Mouse (Mus musculus) stomach, embryonic 14.5 days (tissue): ENCODE results near the gene Smim15. TPM values are rescaled to one million over a fixed set of nuclear protein-coding genes. Genes with fewer than 3 reads are reported as not detected.

Source experiments
- ATAC-seq: fragments of 200-750 bp; cut with Nextera tagmentation; 2 replicates; pipeline ENCODE4 v1.8.0; 2017; ENCODE audit warnings: low read depth, moderate TSS enrichment; ENCODE audit not compliant: insufficient number of reproducible peaks, insufficient read depth, low FRiP score
- H3K27ac ChIP-seq: fragments of 300-500 bp; sonication (generic); 2 replicates; pipeline ENCODE4 v1.5.1; 2014; ENCODE audit warnings: mild to moderate bottlenecking, low read length, moderate library complexity, mixed read lengths
- H3K27me3 ChIP-seq: fragments of 300-500 bp; sonication (generic); 2 replicates; pipeline ENCODE4 v1.6.1; 2014; ENCODE audit warnings: low read length, control low read depth, mixed read lengths; ENCODE audit not compliant: control insufficient read depth, insufficient read depth
- H3K36me3 ChIP-seq: fragments of 300-500 bp; sonication (generic); 2 replicates; pipeline ENCODE4 v1.6.1; 2014; ENCODE audit warnings: mild to moderate bottlenecking, control low read depth, low read length, moderate library complexity, mixed read lengths; ENCODE audit not compliant: control insufficient read depth, insufficient read depth
- H3K4me1 ChIP-seq: fragments of 300-500 bp; sonication (generic); 2 replicates; pipeline ENCODE4 v1.6.1; 2014; ENCODE audit warnings: low read length, control low read depth, mixed read lengths; ENCODE audit not compliant: control insufficient read depth, insufficient read depth
- H3K4me2 ChIP-seq: fragments of 300-500 bp; sonication (generic); replicated peaks from 2 replicates; pipeline ENCODE4 v1.6.1; 2014; ENCODE audit warnings: low read depth, low read length, control low read depth
- H3K4me3 ChIP-seq: fragments of 300-500 bp; sonication (generic); 2 replicates; pipeline ENCODE4 v1.5.1; 2014; ENCODE audit warnings: low read depth, low read length, control low read depth
- H3K9ac ChIP-seq: fragments of 300-500 bp; sonication (generic); replicated peaks from 2 replicates; pipeline ENCODE4 v1.6.1; 2014; ENCODE audit warnings: low read depth, mild to moderate bottlenecking, control low read depth, low read length, moderate library complexity, mixed read lengths
- H3K9me3 ChIP-seq: fragments of 300-500 bp; sonication (generic); 2 replicates; pipeline ENCODE4 v1.6.1; 2016; ENCODE audit warnings: low read depth, low read length, control low read depth; ENCODE audit not compliant: control insufficient read depth
- WGBS: fragments of 180-500 bp; shearing (Covaris S2); extraction: QIAGEN DNeasy Blood & Tissue Kit; methylation state at CpG from one replicate; pipeline ENCODE4 v1.1.7; 2014; 5-methylcytosine and 5-hydroxymethylcytosine counted together
- polyA plus RNA-seq: library from polyadenylated mRNA; unstranded; fragments of >200 nt; fragmentation: Nextera tagmentation; extraction: Ambion mirVana; gene quantifications from 2 replicates; pipeline ENCODE4 v1.2.1, GENCODE M21; 2014

Gene Smim15
- polyA plus RNA-seq, 1 experiment from 2014 or later, result 64.0 TPM

DNA sequence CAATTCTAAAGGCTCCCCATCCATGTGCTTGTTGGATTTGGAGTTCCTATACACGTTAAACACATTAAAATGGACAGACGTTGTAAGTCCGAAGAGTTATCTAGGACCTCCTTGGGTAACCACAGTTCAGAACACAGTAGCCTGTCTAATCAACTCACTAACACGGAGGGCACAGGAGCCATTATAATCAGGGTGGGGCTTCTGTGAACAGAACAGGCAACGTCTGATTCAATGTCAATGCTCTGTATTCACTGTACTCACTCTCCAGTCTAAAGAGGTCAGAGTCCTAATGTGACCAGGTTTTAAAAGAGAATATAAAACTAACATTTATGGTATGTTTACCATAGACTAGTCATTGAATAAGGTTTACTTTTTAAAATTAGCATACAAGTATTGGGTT is 50.4 kb downstream of the Smim15 start:
- 85% methylated on average over 5 of the region's 5 CpGs for WGBS
- no peak overlapping the region for H3K4me2 ChIP-seq
- no peaks in the 10 kb centered on the region for H3K27me3 ChIP-seq
- no peaks in the 10 kb centered on the region for H3K9me3 ChIP-seq
- H3K27ac ChIP-seq, result no peak overlapping the region
- no peak overlapping the region for H3K9ac ChIP-seq
- no peaks in the 10 kb centered on the region for H3K36me3 ChIP-seq
- no peak overlapping the region for H3K4me3 ChIP-seq
- ATAC-seq, result no peak
- no peaks in the 10 kb centered on the region for H3K4me1 ChIP-seq

DNA sequence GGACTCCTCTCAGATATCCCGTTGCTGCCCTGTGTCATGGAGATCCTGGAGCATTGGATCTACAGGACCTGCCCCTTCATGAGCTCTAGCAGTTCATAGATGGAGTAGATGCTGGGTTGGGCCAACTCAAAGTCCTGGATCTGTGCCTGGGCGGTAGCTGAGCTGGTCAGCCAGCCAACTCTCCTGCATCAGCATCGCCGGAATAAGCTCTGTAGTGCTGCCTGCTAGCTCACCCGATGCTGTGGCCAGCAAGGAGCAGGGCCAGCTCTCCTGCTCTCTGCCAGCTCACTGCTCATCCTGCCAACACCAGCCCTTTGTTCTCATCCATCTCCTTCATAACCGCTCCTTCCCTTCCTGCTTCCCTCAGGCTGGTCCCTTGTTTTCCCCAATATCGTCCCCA is 51.4 kb downstream of the Smim15 start:
- ATAC-seq, result no peak
- H3K27ac ChIP-seq, result no peak overlapping the region
- no peaks in the 10 kb centered on the region for H3K36me3 ChIP-seq
- H3K27me3 ChIP-seq, result no peaks in the 10 kb centered on the region
- H3K4me2 ChIP-seq, result no peak overlapping the region
- no peaks in the 10 kb centered on the region for H3K9me3 ChIP-seq
- no peaks in the 10 kb centered on the region for H3K4me1 ChIP-seq
- WGBS, result 79% methylated on average over 7 of the region's 7 CpGs
- H3K9ac ChIP-seq, result no peak overlapping the region
- H3K4me3 ChIP-seq, result no peak overlapping the region

DNA sequence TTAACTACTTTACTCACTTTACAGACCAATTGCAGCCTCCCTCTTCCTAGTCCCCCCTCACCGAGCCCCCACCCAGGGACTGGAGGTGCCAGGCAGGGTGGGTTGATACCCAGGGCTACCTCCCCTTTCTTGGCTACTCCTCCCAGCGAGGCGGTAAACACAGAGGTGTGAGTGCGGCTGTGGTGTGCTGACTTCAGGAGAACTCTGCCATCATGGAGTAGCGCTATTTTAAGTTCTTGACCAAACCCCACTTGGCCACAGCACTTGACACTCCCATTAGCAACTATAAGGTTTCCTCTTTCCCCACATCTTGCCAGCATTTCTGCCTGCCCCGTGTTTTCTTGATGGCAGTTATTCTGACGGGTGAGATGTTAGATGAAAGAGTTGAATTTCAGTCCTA is 52.2 kb downstream of the Smim15 start:
- Histone ChIP-seq H3K36me3 (no peaks in the 10 kb centered on the region), H3K4me2 (no peak overlapping the region), H3K27ac (no peak overlapping the region), H3K4me3 (no peak overlapping the region), H3K9ac (no peak overlapping the region), H3K9me3 (no peaks in the 10 kb centered on the region), H3K27me3 (no peaks in the 10 kb centered on the region), H3K4me1 (no peaks in the 10 kb centered on the region)
- WGBS, result 53% methylated on average over 7 of the region's 7 CpGs
- no peak for ATAC-seq

Other genes starting within 250 kb of the Smim15 start
- 70.5 and 80.7 TPM in 2 replicates for gene Ndufaf2, start 114.2 kb downstream of the Smim15 start, polyA plus RNA-seq
- 18.2 and 19.4 TPM in 2 replicates for gene Ercc8, start 114.3 kb downstream of the Smim15 start, polyA plus RNA-seq
- gene Elovl7, start 170.0 kb downstream of the Smim15 start, polyA plus RNA-seq, result 24.6 and 26.5 TPM in 2 replicates